Mouse (Mus musculus): ENCODE measurements around the gene Clcn2.
"Not testable (repeated sequence)": the region's sequence is repeated elsewhere in the genome, so short reads cannot be mapped to it uniquely, and the experiment has no call there.

Gene Clcn2

DNA sequence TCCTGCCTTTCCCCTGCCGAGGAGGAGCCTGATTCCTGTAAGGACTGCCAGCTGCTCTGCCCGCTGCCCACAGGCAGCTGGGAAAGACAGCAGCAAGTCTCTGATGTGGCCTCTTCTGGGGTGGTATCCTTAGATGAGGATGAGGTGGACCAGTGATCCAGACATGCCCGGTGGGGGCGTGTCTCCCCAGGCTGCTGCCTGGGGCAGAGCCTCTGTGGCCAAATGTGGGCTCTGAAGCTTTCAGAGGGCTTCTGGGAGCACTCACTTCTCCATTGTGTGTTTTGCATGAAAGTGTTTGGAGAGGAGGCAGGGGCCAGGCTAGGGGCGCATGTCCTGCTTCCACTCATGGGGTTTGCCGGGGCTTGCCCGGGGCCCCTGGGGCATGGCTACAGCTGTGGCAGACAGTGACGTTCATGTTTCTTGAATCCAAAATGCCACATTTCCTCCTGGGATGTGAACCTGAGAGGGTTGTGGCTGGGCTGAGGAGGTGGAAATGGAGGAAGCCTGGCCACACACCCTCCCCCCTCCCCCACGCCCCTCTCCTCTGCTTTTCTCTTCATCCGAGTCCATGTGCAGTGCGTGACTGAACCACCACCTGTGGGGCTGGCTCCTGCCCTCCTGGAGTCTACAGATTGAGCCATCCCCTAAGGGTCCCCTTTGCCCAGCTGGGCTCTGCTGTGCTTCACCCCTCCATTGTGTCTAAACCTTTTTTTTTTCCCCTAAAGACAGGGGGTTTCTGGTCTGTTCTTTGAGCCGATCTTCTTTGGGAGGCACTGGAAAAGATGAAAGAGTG, 15.6 kb downstream of the Clcn2 start:
- peak; percentile 34 to 67 for DNase-seq (ENCODE audit: low spot score in 2 of 2)

DNA sequence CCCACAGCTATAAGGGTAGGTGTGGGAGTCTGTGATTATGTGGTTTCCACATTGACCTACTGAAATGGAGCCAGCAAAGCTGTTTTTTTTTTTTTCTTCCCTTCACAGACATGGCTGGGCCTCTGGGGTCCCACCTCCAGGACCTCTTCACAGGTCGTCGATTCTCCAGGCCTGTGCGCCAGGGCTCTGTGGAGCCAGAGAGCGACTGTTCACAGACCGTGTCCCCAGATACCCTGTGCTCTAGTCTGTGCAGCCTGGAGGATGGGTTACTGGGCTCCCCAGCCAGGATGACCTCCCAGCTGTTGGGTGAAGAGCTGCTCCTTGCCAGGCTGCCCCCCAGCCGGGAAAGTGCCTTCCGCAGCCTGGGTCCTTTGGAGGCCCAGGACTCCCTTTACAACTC, 16.2 kb downstream of the Clcn2 start:
- DNase-seq (ENCODE audit: low spot score in 2 of 2) = no peak

GRCm38 (mm10) chr16:20700036-20700435, 17.5 kb downstream of the Clcn2 start:
- DNase-seq (ENCODE audit: low spot score in 2 of 2) = no peak

- DNase-seq (ENCODE audit: low spot score in 2 of 2) = no peak
Observed at GRCm38 (mm10) chr16:20699266-20699665, 18.3 kb downstream of the Clcn2 start.

DNA sequence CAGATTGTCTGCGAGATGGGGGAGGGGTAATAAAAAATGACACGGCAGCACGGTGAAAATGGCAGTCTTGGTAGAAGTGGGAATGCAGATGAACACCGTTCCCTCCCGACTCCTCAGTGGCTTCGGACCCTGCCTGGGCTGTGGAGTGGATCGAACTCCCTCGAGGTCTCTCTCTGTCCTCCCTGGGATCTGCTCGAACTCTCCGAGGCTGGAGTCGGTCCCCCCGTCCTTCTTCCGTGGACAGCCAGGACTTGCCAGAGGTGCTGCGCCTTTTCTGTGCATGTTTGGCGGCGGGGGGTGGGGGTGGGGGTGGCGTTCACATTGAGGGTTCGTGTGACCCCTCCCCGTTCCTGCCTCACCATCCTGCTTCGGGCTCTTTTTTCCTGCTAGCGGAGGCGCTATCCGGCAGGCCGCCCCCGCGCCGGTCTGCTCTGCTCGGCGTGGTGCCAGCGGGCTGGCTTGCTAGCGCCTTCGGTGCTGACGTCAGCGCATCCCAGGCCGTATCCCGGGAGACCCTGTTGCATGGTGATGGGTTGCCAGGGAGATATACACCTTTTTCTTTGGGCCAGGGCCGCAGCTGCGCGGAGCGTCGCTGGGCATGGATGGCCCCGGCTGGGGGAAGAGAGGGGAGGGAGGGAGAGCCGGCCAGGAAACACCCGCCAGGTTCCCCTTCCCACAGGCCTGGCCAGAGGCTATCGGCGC, 21.8 kb downstream of the Clcn2 start:
- peak; percentile 31 to 66 for DNase-seq (ENCODE audit: low spot score in 2 of 2)

GRCm38 (mm10) chr16:20694781-20695180, 22.8 kb downstream of the Clcn2 start:
- no peak for DNase-seq (ENCODE audit: low spot score in 2 of 2)

GRCm38 (mm10) chr16:20693111-20693701, 24.3 kb downstream of the Clcn2 start, which contains the start of gene Fam131a:
Gene Fam131a, plus strand, starts transcription at chr16:20693241.
- peak in 1 of 2 experiments; percentile 69 for DNase-seq (ENCODE audit: low spot score in 2 of 2)

- DNase-seq (ENCODE audit: low spot score in 2 of 2) = no peak
Observed at GRCm38 (mm10) chr16:20692241-20692965, 25.1 kb downstream of the Clcn2 start.

DNA sequence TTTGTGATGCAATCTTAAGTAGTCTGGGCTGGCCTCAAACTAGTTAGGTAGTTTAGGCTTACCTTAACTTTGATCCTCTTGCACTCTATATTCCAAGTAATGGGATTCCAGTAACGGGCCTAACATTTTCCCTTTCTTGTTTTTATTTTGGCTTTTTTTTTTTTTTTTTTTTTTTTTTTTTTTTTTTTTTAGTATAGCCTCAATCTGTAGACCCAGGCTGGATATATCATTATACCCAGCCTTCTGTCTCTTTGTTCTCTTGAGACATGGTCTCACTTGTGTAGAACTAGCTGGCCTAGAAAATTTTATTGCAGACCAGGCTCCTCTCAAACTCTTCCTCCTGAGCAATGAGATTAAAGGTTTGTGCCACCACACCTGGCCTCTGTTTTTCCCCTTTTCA, 25.9 kb downstream of the Clcn2 start:
- no peak for DNase-seq (ENCODE audit: low spot score in 2 of 2)

DNA sequence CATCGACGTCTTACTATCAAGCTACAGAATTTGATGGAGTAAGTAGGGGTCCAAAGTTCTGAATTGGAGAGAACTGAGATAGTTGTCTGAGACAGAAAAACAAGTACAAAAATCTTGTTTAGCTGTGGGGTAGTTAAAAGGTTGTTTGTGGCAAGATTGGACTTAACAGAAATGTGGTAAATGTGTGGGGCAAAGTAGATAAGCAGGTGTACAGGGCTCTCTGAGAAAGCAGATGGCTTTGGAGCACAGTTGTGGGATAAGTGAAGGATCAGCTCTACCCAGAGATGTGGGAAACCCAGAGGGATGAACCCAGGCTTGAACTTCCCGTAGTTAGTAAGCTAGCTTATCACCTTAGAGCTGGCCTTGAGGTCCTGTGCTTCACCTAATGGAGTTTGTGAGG, 26.8 kb downstream of the Clcn2 start:
- DNase-seq (ENCODE audit: low spot score in 2 of 2) = no peak

- DNase-seq (ENCODE audit: low spot score in 2 of 2) = peak; percentile 91 to 93
Observed at GRCm38 (mm10) chr16:20677974-20678675, 39.4 kb downstream of the Clcn2 start.

DNA sequence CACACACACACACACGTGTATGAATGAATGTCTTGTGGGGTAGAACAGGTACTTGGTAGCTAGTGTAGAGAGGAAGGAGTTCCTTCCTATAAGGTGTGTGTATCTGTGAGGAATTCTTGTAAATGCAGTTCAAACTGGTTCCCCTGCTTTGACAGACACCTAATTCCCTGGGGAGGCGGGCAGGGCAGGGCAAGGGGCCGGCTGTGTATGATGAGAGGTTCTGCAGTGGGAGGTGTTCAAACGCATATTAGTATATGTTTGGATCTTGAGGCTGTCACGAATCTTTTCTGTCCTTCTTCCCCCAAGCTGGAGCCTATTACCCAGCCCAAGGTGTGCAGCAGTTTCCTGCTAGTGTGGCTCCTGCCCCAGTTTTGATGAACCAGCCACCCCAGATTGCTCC, 40.2 kb downstream of the Clcn2 start:
- DNase-seq (ENCODE audit: low spot score in 2 of 2) = peak in 1 of 2 experiments; percentile 60

DNA sequence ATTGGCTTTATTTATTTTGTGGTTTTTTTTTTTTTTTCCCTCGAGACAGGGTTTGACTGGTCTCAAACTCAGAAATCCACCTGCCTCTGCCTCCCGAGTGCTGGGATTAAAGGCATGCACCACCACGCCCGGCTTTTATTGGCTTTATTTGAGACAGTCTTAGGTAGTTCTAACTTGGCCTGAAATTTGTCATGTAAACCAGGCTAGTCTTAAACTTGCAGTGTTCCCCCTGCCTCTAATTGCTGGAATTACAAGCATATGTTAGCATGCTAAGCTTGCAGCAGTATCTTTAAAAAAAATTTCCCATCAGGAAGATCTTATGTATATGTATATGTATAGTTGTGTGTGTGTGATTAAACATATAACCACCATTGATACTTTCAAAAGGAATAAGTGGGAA, 40.8 kb downstream of the Clcn2 start:
- no peak for DNase-seq (ENCODE audit: low spot score in 2 of 2)

GRCm38 (mm10) chr16:20675213-20675612, 42.3 kb downstream of the Clcn2 start:
- peak in 1 of 2 experiments; percentile 59 for DNase-seq (ENCODE audit: low spot score in 2 of 2)

GRCm38 (mm10) chr16:20673706-20674303, 43.7 kb downstream of the Clcn2 start:
- peak; percentile 62 to 77 for DNase-seq (ENCODE audit: low spot score in 2 of 2)

DNA sequence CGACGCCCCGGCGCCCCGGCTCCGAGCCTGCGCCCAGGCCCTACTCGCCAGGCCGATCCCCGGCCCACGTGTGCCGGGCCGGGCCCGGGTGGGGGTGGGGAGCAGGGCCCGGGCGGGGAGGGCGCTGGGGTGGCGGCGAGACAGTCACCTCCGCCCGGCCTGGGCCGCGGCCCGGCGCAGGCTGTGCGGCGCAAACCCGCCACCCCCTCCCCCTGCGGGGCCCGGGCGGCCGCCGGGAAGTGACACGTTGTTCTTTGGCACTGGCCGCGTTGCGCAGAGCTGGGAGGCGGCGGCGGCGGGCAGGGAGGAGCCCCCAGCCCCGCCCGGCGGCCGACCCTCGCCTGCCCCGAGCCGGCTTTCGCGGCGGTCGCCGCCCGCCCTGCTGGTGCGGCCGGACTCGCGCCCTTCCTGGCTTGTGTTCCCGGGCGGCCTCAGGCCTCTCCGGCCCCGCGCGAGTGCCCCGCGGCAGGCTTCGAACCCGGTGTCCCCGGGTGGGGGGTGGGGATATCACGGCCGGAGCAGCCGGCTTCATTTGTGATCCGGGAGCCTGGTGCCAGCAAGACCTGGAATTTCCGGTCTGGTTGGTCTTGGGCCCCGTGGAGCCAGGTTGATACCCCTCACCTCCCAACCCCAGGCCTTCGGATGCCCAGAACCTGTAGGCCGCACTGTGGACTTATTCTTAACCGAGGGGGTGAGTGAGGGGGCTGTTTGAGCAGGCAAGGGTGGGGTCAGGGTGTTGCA, 44.4 kb downstream of the Clcn2 start:
- DNase-seq (ENCODE audit: low spot score in 2 of 2) = peak; percentile 52 to 81

DNA sequence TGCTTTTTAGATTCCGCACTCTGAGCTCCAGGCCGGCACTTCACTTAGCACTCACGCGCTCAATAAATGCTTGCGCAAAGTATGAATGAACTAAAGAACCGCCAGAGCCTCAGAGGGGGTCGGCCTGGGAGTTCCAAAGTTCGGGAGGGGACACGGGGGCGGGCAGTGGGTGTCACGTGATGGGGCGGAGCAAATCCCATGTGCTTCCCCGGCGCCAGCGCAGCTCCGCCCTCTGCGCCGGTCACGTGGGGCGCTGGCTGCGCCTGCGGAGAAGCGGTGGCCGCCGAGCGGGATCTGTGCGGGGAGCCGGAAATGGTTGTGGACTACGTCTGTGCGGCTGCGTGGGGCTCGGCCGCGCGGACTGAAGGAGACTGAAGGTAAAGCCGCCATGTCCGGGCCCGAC, 45.0 kb downstream of the Clcn2 start:
- DNase-seq (ENCODE audit: low spot score in 2 of 2) = peak; percentile 92 to 95

DNA sequence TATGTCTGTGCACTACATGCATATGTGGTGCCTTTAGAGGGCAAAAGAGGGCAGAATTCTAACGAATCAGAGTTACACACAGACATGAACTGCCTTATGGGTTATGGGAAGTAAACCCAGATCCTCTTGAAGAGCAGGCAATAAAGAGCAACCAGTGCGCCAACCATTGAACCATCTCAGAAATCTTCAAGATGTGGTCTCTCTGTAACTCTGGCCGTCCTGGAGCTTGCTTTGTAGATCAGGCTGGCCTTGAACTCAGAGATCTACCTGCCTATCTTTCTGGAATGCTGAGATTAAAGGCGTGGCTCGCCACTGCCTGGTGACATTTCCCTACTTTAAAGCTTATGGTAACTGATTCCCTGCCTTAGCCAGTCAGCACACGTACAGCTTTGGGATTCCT, 45.7 kb downstream of the Clcn2 start:
- no peak for DNase-seq (ENCODE audit: low spot score in 2 of 2)

GRCm38 (mm10) chr16:20670291-20670690, 47.3 kb downstream of the Clcn2 start:
- no peak for DNase-seq (ENCODE audit: low spot score in 2 of 2)

GRCm38 (mm10) chr16:20668013-20668412, 49.5 kb downstream of the Clcn2 start, which contains the start of gene Eif4g1:
Gene Eif4g1, plus strand, starts transcription at chr16:20668313.
- DNase-seq (ENCODE audit: low spot score in 2 of 2) = not testable (repeated sequence)

All from spleen, postnatal 4 days (tissue).